Mouse (Mus musculus) v-Abl transformed pro-B cells (cell line): ENCODE measurements around the gene Cpvl.

Source experiments
- in situ Hi-C, 2 experiments: fragments of 400-800 bp; cut with MboI; formaldehyde crosslinking; loops; one replicate each; pipeline ENCODE4 v1.15.1; 2025; ENCODE audit not compliant: unreplicated experiment in 2 of 2

The Cpvl gene

DNA sequence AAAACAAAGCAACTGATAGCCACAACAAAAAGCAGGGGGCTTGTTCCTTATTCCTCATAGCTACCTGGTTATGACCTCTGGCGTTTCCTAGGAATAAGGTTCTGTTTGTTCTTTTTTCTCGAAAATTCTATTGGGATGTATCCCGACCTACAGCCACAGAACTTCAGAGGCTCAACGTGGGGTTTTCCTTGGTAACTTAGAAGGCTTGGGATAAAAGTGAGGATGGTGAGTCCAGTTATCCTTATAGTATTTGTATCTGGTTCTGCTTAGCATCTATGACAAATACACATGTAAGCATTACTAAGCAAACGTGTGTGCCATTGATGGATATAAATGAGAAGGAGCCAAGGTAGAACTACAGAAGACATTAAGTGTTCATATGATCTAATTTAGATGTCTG, at the start of gene Cpvl:
Gene Cpvl, minus strand, starts transcription at position 101 of the 400 bp plus-strand sequence.
- in situ Hi-C loops: no loop called here

GRCm38 (mm10) chr6:54023846-54024245, 45.4 kb upstream of the Cpvl start:
- in situ Hi-C loops: no loop called here

DNA sequence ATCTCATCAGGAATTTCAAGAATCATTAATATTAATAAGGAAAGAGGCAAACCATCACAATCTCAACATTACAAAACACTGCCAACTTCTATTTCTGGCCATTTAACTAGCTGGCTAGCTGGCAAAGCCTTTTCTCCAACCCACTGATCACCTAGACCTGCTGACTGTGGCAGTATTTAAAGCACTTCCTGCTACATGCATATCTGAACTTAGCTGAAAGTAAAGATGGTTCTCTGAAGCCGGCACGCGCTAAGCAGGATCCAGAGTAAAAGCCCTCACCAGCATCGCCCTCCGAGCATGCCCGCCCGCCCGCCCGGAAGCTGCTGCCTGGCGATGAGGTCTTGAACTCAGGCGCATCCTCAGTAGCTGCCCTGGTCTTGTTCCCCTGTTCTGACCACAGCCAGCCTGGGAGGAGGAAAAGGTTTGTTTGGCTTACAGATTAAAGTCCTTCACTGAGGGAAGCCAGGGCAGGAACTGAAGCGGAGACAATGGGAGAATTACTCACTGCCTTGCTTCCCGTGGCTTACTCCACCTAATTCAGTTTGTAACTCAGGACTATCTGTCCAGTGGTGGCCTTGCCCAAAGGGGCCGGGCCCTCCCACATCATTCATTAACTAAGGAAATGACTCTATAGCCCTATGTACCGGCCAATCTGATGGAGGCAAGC, 42.8 kb upstream of the Cpvl start:
- in situ Hi-C loops: no loop called here

- in situ Hi-C loops: no loop called here
Measured at GRCm38 (mm10) chr6:54018861-54019260, 40.4 kb upstream of the Cpvl start.

GRCm38 (mm10) chr6:54018038-54018437, 39.6 kb upstream of the Cpvl start:
- in situ Hi-C loops: no loop called here

DNA sequence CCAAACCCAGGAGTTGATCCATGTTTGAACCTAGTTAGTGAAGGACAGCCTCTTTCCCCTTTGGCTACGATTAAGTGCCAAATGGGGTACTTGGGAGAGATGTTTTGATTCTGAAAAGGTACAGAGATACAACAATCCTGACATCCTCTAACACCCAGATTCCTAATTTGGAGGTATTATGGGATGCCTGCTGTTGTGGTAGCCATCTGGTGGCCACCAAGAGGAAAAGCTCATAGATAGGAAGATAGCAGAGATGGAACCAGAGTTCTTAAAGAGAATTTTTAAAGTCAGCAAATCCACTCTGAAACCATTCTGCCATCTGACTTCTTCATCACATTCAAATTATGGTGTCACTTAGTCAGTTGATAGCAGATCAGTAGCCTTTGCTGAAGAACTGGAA, 33.7 kb upstream of the Cpvl start:
- in situ Hi-C loops: no loop called here

DNA sequence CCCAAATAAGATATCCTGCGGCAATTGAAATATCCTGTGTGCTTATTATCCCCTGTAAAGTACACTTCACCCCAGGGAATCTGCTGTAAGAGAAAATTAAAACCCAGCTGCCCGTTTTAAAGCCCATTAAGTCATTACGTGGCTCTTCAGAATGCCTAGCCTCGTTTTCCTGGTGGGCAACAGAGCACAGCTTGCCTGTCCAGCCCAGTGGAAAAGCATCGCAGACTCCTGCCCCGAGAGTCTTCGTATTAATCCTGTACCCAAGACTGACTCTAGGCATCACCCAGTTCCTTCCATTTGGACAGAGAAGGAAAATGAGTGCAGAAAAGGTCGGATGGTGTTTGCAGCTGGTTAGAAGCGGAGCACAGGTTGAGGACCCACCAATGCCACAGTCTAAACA, 31.9 kb upstream of the Cpvl start:
- in situ Hi-C loops: no loop called here

DNA sequence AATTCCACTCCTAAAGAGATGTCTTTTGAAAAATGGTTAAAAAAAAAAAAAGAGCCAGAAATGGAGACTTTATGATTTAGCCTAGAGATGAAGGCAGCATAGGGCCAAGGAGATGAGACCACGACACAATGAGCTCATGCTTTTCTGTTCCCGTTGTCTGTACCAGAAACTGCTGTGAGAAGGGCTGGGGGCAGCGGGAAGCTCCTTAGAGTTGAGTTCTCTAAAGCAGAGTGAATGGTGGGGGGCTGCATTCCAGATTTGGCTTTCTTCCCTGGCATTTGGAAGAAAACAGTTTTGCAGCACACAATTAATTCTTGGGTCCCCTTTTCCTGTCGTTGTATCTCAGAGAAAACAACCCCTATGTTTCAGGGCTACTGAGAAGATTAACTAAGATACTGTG, 30.8 kb upstream of the Cpvl start:
- in situ Hi-C loops: no loop called here

DNA sequence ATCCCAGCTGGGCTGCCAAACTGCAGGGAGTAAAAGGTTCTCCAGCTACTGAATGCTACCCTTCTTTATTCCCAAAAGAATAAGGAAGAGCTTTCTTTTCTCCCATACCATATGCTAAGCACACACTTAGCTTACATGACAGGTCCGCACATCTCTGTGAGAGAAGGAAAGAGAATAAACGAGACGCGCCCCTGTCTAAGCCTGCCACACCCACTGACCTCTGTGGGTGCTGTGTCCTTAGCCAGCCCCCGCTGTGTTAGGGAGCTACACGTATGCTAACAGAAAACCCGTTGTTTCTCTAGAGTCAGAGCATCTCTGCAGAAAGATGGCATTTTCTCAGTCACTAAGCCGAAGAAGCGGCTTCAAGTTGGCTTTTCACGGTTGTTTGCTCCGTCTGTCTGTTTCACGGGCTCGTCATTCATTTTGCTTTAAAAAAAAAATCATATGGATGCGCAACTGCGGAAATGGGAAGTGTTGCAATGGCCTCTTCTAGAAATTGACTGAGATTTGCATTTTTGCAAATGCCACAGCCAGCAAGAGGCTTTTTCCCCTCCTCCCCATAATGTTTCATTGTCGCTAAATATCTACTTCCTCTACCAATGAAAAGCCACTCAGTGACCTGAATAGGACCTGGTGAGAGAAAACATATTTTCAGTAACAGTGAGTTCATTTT, 30.1 kb upstream of the Cpvl start:
- in situ Hi-C loops: no loop called here

DNA sequence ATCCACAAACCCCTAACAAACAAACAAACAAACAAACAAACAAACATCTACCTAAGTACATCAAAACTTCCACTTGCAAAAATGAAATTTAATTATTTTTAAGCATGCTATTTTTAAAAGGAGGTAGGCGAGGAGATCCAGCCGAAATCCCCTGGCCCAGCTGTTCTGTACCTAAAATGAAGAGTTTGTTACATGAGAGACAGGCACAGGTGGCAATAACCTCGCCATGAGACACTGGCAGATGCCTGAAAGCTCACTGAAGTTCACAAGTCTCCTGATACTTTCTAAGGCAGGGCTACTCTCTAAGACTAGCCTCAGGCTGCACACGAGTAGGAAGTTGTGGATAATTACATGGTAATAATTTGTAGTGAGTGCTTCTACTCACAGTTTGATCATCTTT, 26.8 kb upstream of the Cpvl start:
- in situ Hi-C loops: no loop called here

- in situ Hi-C loops: no loop called here
Measured at GRCm38 (mm10) chr6:53996226-53996955, 17.9 kb upstream of the Cpvl start.

DNA sequence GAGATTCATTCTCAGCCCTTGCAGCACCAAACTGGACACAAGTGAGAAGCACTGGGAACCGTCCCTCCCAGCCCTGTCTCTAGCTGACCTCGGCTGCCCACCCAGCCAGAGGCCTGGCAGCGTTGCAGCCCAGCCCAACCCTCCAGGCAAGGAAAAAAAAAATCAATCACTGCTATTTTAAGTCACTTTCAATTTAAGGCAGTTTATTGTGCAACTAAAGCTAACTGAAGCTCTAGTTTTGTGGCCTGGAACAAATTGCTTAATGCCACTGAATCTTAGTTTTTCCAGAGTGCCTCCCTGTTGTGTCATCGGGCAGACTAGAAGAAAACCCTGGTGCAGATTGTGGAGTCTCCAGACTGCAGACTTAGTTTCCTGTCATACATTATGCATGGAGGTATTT, 17.0 kb upstream of the Cpvl start:
- in situ Hi-C loops: no loop called here

DNA sequence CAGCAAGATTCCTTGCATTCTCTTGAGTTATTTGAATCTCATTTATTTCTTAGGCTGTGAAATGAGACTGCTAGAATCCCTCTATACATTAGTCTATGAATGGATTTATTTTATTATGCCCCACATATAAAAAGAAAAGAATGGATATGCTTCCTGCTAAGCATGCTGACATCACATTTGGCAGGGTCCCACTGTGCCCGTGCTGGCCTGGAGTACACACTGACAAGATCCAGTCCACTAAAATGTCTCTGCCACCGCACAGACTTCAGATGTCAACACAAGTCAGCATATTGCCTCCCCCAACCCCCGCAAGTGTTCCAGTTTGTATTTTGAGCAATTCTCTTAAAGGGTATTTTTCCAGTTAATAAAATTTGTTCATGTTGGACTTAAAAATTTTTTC, 13.9 kb upstream of the Cpvl start:
- in situ Hi-C loops: no loop called here

DNA sequence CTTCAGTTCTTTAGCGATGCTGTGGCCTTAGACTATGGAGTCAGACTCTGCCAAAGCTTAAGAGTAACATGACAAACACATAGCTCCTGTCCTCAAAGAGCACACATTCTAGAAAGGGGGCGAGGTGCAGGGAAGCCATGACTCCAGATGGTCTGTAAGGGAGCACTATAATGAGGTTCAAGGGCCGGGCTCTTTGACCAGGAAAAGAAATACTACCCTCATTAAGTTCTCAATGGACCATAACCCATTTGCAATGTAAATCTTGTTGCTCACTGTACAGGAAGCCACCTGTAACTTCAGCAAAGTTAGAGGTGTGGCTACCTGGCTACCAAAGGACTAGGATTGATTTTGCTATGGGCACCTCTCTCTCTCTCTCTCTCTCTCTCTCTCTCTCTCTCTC, 8.8 kb upstream of the Cpvl start:
- in situ Hi-C loops: no loop called here

- in situ Hi-C loops: no loop called here
Measured at GRCm38 (mm10) chr6:53986273-53986985, 8.0 kb upstream of the Cpvl start.

GRCm38 (mm10) chr6:53983820-53984219, 5.3 kb upstream of the Cpvl start:
- in situ Hi-C loops: no loop called here

- in situ Hi-C loops: no loop called here
Measured at GRCm38 (mm10) chr6:53982612-53983011, 4.1 kb upstream of the Cpvl start.

- in situ Hi-C loops: no loop called here
Measured at GRCm38 (mm10) chr6:53982047-53982600, 3.7 kb upstream of the Cpvl start.

DNA sequence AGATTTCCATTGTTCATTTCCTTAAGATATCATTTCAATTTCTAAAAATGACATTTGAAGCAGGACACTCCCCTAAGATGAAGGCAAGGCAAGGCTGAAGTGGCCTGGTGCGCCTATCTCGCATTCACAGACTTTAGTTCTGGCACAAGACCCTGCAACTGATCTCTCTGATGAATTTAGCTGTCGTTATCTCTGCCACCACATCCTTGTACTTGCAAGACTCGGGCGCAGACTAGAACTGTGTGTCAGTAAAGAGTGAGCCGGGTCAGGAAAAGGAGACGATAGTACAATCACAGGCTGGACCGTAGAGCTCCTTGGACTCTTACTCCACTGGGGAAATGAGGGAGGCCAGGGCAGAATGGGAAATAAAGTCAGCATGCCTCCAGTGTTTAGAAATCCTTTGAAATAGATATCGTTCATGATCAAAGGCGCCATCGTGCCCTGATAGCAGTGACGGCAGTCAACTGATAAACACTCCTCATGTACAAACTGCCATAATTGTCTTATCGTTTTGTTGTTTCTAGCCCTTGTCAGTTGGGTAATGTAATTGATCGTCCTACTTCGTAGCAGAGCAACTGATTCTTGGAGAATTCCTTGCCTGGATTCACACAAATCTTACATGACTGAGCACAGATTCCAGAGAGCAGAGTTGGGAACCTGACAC, 2.5 kb upstream of the Cpvl start:
- in situ Hi-C loops: no loop called here

DNA sequence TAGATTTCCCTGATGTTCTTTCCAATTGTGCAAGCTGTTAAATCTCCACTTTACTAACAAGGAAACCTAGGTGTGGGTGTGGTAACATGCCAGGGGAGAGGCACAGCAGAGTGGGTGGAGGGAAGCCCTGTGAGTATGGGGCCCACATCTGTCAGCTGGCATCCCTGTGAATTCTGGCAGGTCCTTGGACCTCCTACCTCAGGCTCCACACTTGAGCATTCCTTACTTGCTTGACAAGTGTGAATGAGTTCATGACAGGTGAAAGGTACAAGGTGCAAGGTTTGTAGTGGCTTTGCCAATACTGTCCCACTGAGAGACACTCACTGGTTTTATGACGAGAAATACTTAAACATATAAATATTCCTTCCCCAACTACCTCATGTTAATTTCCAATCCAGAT, 4.4 kb downstream of the Cpvl start:
- in situ Hi-C loops: no loop called here
